Mouse (Mus musculus): Measurements from ENCODE around the gene Gla. TPM values are rescaled to one million over a fixed set of nuclear protein-coding genes. Genes with fewer than 3 reads are reported as not detected.

Gene Gla
- 1 to 10 TPM; 7.3 to 8.5 TPM for total RNA-seq (2021)

DNA sequence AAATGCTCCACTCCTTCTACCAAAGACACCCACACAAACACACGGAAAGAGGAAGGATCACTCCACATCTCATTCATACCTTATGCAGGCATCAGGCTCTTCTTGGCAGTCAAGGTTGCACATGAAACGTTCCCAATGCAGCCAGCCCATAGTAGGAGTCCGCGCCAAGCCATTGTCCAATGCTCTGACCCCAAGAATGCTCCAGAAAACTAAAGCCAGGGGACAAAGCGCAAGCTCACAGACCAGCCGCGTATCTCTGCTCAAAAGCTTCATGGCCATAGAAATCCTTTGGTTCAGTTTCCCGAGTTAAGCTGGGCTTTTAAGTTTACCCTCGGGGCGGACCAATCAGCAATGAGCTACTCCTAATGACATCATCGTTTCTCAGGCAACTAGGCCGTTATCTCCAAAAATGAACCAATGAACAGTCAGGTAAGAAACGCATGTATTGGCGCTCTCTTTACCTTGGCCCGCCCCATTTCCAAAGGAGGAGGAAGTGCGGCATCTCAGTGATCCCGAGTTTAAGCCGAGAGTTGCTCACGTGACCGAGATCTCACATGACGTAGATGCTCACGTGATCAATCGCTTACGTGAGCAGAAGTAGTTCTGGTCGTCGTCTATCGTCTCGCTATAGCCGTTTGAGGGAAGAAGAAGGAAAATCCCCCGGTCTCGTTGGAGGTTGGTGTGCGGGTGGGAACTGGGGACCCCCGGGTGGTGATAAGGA lies at the start of gene Gla, which contains the start of gene Hnrnph2:
Gla (minus strand) TSS at position 467 of the 721 bp plus-strand sequence.
Hnrnph2 (plus strand) TSS at position 521 of the 721 bp plus-strand sequence.
- DNase-seq (ENCODE audit: extremely low spot score in 1 of 2, low spot score in 1 of 2) = peak; percentile 55 to 66

DNA sequence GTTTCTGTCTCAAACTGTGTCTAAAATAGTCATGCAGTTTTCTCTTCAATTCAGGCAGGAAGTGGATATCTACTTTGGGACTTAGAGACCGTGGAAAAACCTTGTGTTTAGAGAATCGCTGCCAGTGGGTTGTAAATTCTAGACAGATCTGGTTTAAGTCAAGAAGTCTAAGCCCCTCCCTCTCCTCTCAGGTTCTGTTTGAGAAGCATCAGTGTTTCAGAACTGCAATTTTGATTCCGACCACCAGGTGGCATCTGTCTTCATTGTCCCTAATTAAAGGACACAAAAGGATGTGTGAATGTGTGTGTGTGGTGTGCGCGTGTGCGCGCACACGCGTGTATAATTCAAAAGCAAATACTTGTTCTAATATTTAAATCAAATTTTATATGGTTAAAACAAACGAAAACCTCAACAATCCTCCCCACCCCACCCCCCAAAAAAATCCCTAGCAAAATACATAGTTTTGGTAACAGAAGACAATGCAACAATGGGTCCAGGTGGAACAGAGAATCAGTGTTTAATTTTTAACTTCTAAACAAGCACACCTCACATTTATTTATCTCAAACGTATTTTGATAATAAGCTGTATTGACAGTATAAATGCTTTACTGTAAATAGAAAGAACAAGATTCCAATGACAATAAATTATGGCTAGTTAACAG lies 47.2 kb upstream of the Gla start:
- peak; percentile 44 to 87 for DNase-seq (ENCODE audit: extremely low spot score in 1 of 2, low spot score in 1 of 2)

DNA sequence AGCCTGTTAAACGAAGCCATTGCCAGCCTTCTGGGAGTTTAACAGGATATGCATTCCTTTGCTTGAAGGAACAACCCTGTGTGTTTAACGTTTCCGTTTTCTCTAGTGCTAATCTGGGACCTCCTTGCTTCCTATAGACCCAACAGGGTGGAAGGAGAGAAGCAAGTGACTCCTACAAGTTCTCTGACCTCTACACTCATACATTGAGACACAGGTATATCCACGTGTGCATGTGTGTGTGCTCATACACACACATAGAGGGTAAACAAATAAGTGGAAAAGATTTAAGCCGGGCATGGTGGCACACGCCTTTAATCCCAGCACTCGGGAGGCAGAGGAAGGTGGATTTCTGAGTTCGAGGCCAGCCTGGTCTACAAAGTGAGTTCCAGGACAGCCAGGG lies 46.5 kb upstream of the Gla start:
- no peak for DNase-seq (ENCODE audit: extremely low spot score in 1 of 2, low spot score in 1 of 2)

DNA sequence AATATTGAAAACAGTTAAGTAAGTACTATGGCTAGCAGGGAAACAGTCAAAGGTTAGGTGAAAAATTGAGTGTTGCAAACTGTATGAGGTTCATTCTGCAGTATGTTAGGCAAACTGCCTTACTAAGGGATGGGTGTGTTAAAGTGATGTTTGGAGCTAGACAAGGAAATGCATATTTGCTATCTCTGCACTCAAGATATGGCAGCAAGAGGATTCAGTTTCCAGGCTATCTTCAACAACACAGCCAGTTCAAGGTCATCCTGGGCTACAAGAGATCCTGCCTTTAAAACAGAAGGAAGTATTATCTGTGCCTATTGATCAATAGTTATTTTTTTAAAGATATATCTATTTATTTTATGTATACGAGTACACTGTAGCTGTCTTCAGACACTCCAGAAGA lies 45.4 kb upstream of the Gla start:
- no peak for DNase-seq (ENCODE audit: extremely low spot score in 1 of 2, low spot score in 1 of 2)

DNA sequence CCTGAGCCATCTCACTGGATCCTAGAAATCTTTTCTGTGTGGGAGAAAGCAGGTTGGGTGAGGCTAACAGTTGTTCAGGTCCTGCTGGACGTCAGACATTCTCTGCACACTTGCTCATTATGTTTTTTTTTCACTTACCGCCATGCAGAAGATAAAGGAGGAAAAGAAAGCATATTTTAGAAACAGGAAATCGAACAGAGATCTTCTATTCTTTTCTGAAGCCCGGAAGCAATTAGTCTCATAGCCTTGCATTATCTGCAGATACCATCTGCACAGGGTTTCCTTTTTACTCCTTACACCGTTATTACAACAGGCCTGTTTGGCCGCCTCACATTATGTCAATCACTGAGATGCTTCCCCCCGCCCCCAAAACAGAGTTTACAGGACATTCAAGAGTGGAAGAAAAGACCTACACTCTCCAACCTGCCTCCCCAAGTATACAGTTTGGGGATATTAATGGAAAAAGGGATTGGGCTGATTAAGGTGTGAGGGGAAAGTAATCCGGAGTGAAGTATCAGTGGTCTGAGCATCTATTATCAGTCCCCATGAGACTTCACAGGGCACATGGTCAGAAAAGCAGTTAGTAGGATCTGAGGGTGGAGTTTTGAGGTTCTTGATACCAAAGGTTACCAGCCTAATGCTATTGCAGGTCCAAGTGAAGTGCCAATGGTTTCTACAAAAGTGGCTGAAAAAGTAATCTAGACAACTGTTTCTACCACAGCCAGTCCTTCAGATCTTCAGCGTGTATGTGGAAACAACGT lies 40.3 kb upstream of the Gla start:
- no peak for DNase-seq (ENCODE audit: extremely low spot score in 1 of 2, low spot score in 1 of 2)

DNA sequence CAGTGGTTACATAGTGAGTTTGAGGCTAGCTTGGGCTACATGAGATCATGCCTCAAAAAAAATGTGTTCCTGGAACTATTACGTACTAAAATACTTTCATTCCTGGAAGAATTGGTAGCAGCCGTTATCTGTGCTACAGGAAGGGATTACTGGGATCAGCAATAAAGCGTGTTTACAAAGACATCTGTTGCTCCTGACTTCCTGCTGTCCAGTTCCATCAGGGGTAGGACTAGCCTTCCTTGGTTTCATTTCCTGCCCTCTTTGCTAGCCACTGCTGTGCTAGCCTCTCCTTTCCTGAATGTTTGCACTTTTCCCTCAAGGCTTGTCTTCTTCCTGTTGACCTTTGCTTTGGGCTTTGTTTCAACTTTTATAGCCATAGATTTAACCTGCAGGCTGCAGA lies 34.9 kb upstream of the Gla start:
- no peak for DNase-seq (ENCODE audit: extremely low spot score in 1 of 2, low spot score in 1 of 2)

DNA sequence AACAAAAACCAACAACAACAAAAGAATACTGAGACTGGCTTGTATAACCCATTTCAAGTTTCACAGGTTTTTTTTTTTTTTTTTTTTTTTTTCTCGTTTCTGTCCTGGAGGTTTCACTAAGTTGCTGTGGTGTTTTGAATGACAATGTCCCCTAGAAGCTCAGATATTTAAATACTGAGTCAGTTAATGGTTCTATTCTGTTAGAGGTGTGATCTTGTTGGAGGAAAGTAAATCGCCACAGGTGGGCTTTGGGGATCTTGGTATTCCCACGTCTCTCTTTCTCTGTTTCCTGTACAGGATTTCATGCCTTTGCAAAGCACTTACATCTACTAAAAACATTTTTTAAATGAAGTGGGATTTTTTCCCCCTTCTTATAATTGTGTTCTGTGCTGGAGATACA lies 34.2 kb upstream of the Gla start:
- DNase-seq (ENCODE audit: extremely low spot score in 1 of 2, low spot score in 1 of 2) = no peak

DNA sequence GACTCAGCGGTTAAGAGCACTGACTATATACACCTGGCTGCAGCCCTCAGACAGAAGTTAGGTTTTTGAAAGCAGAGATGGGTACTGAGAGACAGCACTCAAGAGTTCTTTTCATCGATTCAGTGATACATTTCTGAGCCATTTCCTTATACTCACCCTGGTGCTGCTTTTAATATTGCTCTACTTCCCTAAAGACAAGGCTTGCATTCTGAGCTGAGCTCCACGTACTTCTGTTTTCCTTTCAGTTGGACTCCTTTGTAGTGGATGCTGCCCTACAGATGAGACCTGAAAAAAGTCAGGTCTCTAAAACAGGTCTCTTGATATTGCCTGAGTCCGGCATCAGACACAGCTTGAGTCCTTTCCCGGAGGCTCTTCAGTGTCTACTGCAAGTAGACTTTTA lies 31.8 kb upstream of the Gla start:
- no peak for DNase-seq (ENCODE audit: extremely low spot score in 1 of 2, low spot score in 1 of 2)

DNA sequence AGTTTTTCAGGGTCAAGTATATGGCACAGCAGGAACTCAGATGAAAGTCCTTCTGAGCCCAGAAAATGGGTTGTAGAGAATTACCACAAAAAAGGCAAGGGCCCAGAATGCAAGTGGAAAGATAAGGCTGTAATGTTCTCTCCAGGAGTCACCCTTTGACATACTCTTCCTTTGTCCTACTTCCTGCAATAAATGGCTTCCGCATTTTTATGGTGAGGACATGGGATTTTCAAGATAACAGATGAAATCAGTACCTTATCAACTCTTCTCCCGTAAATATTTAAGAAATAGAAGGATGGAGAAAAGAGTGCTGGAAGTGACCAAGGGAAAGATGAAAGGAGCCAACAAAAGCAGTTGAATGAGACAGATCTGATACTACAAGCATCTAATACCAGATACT lies 27.3 kb upstream of the Gla start:
- no peak for DNase-seq (ENCODE audit: extremely low spot score in 1 of 2, low spot score in 1 of 2)

DNA sequence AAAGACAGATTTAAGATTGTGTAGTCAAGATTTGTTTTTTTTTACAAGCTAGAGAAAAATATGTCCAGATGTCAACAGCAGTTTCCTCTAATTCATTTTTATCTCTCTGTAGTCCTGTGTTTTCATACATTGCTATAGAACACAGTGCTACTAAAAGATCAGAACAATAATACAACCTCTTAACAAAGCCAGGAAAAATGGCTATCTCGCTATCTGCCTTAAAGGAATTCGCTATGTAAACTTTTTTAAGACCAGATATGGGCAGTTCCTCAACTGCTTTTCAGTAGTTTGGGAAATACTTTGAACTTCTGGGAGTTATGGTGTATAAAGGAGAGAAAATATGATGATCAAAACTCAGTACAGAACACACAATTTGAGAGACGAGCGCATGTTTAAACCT lies 22.4 kb upstream of the Gla start:
- DNase-seq (ENCODE audit: extremely low spot score in 1 of 2, low spot score in 1 of 2) = no peak

DNA sequence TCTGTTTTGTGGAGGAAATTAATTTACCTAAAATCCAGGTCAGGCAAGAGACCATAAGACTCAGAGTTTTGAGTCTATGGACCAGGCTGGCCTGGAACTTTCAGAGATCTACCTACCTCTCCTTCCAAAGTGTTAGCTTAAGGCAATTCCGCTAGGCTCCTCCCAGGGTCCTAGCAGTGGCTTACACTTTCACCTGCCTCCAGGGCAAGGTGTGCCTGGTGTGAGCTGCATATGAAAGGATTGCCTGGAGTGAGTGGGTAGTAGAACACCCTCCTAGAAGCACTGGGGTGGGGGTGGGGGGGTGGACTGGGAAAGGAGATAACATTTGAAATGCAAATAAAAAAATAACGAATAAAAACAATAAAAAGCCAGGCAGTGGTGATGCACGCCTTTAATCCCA lies 20.8 kb upstream of the Gla start:
- no peak for DNase-seq (ENCODE audit: extremely low spot score in 1 of 2, low spot score in 1 of 2)

DNA sequence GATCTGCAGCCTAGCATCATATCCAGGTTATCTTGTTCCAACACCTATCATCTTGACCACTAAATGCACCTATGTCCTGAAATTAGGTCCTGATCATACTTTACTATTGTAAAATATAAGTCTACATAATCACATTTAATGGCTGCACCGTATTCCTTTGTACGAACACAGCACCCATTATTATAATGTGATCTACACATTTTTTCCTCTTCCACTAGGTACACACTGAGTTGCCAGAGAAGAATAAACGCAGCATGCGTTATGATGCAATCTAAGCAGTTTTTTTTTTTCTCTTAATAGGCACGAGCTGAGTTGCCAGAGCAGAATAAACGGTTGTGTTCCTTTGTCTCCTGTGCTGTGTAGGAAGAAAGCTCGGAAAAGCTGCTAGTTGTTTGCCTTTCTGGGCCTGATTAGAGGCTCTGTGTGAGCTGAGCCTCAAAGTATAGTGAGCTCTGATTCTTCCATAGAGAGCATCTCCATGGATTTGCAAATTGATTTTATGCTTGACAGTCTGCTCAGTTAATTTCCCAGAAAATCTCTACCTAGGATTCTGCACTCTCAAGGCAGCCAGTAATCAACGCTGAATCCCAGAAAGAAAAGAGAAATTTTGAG lies 19.4 kb upstream of the Gla start:
- no peak for DNase-seq (ENCODE audit: extremely low spot score in 1 of 2, low spot score in 1 of 2)

DNA sequence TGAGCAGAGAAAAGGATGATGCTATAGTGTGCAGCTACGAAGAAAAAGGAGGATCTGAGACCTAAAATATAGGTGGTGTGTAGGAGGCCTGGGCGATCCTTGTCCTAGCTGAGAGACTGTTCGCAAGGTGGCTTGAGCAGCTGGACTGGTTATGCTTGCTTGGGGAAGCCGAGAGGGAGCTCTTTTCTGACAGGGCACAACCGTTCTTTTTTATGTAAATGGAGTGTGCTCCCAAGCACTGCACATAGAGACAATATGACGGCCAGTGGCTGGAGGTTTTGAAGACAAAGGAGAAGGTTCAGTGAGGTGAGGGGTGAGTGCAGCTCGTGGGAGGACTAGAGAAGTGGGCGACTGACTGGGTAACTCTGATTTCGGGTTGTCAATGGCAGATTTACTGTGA lies 18.8 kb upstream of the Gla start:
- no peak for DNase-seq (ENCODE audit: extremely low spot score in 1 of 2, low spot score in 1 of 2)

DNA sequence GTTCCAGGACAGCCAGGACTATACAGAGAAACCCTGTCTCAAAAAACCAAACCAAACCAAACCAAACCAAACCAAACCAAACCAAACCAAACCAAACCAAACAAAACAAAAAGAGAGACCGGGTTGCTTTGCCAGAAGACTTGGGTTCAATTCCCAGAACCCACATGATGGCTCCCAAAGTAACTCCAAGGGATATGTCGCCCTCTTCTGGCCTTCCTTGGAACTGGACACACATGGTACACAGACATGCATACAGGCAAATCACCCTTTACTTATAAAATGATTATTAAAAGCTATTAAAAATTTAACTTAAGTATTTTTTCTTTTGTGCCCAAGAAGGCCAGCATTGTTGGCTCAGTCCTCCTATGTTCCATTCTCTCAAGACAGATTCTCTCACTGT lies 13.4 kb upstream of the Gla start:
- no peak for DNase-seq (ENCODE audit: extremely low spot score in 1 of 2, low spot score in 1 of 2)

DNA sequence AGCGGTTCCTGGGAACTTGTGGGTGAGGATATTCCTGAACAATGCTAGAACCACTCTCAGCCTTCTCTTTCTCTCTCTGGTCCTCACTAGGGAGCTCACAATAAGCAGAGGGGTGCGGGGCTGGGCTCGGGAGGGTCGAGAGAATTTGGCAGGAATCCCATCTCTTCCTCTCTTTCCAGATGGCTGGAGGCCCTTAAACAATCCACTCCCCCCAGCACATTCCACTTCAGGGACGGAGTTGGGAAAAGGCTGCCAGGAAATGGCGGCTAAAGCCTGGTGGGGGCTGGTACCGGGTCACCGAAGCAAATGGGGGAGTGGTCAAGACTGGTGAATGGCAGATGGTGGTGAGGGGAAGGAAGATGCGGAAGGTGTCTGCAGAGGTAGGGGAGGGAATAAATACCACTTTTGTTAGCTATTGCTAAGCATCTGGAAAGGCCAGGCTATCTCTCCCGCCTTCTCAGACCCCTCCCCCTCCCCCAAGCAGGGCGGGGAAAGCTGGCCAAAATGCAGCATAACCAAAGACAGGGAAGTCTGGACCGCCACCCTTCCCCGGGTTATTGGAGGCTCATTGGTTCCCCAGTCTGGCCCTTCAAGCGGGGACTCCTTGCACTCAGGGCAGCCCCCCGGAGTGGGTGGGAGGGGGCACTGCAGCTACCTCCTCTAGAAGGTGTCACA lies 11.5 kb upstream of the Gla start:
- DNase-seq (ENCODE audit: extremely low spot score in 1 of 2, low spot score in 1 of 2) = peak in 1 of 2 experiments; percentile 22

DNA sequence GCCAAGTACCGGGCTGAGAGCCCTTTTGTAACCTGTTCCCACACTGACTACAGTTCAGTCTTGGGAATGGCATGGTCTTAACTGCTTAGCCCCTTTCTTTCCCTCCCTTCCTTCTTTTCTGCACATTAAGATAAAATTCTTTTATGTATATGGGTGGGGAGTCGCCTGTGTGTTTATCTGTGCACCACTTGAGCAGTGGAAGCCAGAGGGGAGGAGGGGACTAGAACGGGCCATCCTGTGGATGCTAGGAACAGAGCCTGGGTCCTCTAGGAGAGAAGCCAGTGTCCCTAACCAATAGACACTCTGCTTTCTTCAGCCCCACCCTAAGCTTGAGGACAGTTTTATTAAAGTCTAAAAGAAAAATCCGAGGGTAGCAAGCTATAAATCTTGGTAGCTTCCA lies 10.1 kb upstream of the Gla start:
- no peak for DNase-seq (ENCODE audit: extremely low spot score in 1 of 2, low spot score in 1 of 2)

DNA sequence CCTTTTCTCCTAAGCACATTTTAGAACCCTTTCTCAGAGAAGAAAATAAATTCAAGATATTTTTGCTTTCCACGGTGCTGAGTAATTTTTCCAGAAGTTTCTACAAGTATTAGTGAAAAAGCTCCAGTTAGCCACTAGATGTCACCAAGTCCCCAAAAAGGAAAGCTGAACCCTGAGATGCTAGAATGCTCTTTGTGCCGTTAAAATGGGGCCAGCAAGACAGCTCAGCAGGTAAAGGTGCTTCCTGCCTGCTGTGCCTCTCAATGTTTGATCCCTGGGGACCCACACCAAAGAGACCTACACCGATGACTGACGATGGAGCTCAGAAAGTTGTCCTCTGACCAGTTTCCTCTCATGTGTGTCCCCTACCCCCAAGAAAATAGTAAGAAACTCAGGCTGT lies 8.5 kb upstream of the Gla start:
- DNase-seq (ENCODE audit: extremely low spot score in 1 of 2, low spot score in 1 of 2) = no peak

DNA sequence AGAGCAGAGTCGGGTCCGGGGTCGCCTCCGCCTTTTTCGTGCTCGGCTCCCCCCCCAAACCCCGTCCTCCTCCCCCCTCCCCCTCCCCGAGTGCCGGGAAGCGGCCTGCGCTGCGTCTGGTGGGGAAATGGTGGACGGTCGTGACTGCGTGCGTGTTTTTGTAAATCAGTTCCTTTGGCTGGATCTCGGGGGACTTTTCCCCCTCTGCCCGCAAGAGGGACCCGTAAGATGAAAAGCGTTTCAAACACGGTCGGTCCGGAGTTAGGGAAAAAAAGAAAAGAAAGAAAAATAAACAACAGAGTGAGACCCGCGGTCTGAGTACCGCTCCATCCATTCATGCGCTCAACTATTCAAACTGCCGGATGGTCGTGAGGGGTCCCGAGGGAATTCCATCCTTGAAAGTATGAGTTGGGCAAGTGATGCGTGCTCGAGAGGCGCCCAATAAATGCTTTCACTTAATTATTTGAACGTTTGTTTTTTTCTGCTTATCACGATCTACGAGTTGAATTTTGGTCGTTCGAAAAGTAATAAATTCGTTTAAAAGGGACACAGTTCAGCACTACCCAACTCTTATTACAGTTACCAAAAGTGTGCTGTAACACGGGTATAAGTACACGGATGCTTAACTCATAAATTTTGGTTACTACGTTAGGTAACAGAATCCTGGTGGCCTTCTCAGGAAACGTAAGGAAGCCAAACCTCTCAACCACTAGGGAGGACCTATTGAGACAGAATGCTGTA lies 625 bp upstream of the Gla start:
- DNase-seq (ENCODE audit: extremely low spot score in 1 of 2, low spot score in 1 of 2) = no peak

DNA sequence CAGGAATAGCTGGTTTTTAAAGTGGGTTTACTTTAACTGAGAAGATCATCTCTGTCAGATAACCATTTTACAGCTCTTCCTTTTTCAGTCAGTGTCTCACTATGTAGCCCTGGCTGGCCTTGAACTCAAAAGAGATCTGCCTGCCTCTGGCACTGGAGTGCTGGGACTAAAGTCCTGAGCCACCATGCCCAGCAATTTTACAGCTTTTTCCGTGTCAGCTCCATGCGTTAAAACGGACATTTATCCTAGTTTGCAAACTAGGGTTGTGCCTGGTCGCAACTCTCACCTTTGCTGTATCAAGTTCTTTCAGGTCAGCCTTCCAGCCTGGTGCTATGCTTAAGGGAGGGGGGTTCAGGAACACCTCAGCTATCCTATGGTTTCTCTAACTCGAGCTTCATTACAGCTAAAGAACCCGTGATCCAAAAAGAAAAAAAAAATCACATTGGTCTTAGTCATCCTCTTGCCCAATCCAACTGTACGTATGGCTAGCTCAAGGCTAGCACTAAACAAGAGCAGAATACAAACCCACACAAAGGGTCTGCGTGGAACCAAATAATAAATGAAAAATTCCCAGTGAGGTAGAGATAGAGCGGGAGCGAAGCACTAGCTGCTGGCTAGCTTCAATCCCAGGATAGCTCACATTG lies 881 bp downstream of the Gla start:
- no peak for DNase-seq (ENCODE audit: extremely low spot score in 1 of 2, low spot score in 1 of 2)

Measured in layer of hippocampus, postnatal 25 days (tissue).